Mouse (Mus musculus) kidney, embryonic 15.5 days (tissue): ENCODE measurements around the gene Vmn2r94. TPM values are rescaled to one million over a fixed set of nuclear protein-coding genes. Genes with fewer than 3 reads are reported as not detected.

Experiments
- ATAC-seq: fragments of 200-750 bp; cut with Nextera tagmentation; replicated peaks from 2 replicates; pipeline ENCODE4 v1.8.0; 2017; ENCODE audit warnings: moderate TSS enrichment; ENCODE audit not compliant: low FRiP score
- H3K27ac ChIP-seq: fragments of 300-500 bp; sonication (generic); 2 replicates; pipeline ENCODE4 v1.5.1; 2015; ENCODE audit warnings: mild to moderate bottlenecking, inconsistent platforms
- H3K27me3 ChIP-seq: fragments of 300-500 bp; sonication (generic); 2 replicates; pipeline ENCODE4 v1.6.1; 2015; ENCODE audit warnings: inconsistent platforms
- H3K36me3 ChIP-seq: fragments of 300-500 bp; sonication (generic); 2 replicates; pipeline ENCODE4 v1.6.1; 2015; ENCODE audit warnings: inconsistent platforms
- H3K4me1 ChIP-seq: fragments of 300-500 bp; sonication (generic); 2 replicates; pipeline ENCODE4 v1.6.1; 2015; ENCODE audit warnings: inconsistent platforms
- H3K4me2 ChIP-seq: fragments of 300-500 bp; sonication (generic); 2 replicates; pipeline ENCODE4 v1.6.1; 2015; ENCODE audit warnings: moderate library complexity, mild to moderate bottlenecking, inconsistent platforms
- H3K4me3 ChIP-seq: fragments of 300-500 bp; sonication (generic); replicated peaks from 2 replicates; pipeline ENCODE4 v1.5.1; 2015; ENCODE audit warnings: mild to moderate bottlenecking, inconsistent platforms
- H3K9ac ChIP-seq: fragments of 300-500 bp; sonication (generic); 2 replicates; pipeline ENCODE4 v1.6.1; 2015; ENCODE audit warnings: mild to moderate bottlenecking, inconsistent platforms
- H3K9me3 ChIP-seq: fragments of 300-500 bp; sonication (generic); replicated peaks from 2 replicates; pipeline ENCODE4 v1.6.1; 2016; ENCODE audit warnings: inconsistent platforms
- WGBS: fragments of 180-500 bp; shearing (Covaris S2); methylation state at CpG from one replicate; pipeline ENCODE4 v1.1.7; 2015; ENCODE audit warnings: mixed read lengths; 5-methylcytosine and 5-hydroxymethylcytosine counted together
- polyA plus RNA-seq: library from polyadenylated mRNA; unstranded; fragments of >200 nt; fragmentation: Nextera tagmentation; extraction: Ambion mirVana; gene quantifications from 2 replicates; pipeline ENCODE4 v1.2.1, GENCODE M21; 2015

Vmn2r94 gene
- polyA plus RNA-seq: not detected in 2 replicates

DNA sequence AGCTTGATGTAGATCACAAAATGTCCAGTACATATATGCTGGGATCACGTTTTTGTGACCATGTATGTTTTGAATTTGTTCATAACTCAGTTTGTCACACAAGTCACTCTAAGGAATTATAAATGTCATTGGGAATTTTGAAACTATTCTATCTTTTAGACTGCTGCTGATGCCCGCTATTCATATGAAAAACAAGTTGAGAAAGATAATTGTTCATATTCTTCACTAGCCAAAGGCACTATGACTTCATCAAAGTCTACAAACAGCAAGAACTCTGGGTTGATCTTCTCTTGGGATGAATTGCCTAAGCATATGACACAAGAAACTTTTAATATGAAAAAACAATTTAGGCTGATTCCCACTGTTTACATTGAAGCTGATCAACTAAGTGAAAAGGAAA is at the start of gene Vmn2r94:
Gene Vmn2r94 (minus strand): TSS at position 101 of the 400 bp plus-strand sequence.
- Histone ChIP-seq H3K36me3 (no peaks in the 10 kb centered on the region), H3K4me2 (no peak within 1 kb of the TSS), H3K27me3 (no peaks in the 10 kb centered on the region), H3K9me3 (no peaks in the 10 kb centered on the region), H3K9ac (no peak within 1 kb of the TSS), H3K27ac (no peak within 1 kb of the TSS), H3K4me3 (no peak within 1 kb of the TSS), H3K4me1 (no peaks in the 10 kb centered on the region)
- ATAC-seq: no peak
- WGBS: 60% methylated on average over 2 of the region's 2 CpGs

DNA sequence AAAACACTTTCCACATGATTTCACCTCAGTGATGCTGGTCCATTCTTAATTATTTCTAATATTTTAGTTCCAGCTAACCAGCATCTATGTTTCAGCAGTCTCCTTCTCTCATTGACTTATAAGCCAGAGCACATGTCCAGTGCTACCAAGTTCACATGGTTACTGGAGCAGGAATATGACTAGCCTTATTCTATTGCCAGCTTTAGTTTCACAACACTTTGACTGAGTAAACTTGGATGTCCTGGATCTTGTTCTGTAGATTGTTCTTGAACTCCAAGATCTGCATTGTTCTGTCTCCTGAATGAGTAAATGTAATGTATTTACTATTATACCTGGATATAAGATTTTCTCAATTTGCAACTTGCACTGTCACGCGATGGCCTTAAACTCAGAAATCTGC is 45.5 kb upstream of the Vmn2r94 start:
- Histone ChIP-seq H3K4me1 (no peaks in the 10 kb centered on the region), H3K4me3 (no peak overlapping the region), H3K4me2 (no peak overlapping the region), H3K27ac (no peak overlapping the region), H3K36me3 (no peaks in the 10 kb centered on the region), H3K27me3 (no peaks in the 10 kb centered on the region), H3K9me3 (no peaks in the 10 kb centered on the region), H3K9ac (no peak overlapping the region)
- 96% methylated on average over 2 of the region's 2 CpGs for WGBS
- no peak for ATAC-seq

DNA sequence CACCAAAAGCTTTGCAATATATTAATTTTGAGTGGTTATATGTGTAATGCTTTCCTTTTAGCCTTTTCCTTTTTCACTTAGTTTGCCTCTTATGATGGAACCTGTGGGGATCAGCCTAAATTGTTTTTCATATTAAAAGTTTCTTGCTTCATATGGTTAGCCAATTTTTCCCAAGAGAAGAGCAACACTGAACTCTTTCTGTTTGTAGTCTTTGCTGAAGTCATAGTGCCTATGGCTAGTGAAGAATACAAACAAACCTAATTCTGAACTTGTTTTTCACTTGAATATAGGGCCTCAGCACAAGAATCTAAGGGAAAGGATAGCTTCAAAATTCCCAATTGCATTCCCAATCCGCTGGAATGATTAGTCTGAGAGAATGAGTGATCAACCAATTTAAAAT is 20.2 kb upstream of the Vmn2r94 start, which contains the start of gene Vmn2r93:
Gene Vmn2r93 (plus strand): TSS at position 301 of the 400 bp plus-strand sequence.
- Histone ChIP-seq H3K36me3 (no peaks in the 10 kb centered on the region), H3K9me3 (no peaks in the 10 kb centered on the region), H3K4me1 (no peaks in the 10 kb centered on the region), H3K4me3 (no peak within 1 kb of the TSS), H3K9ac (no peak within 1 kb of the TSS), H3K4me2 (no peak within 1 kb of the TSS), H3K27me3 (no peaks in the 10 kb centered on the region), H3K27ac (no peak within 1 kb of the TSS)
- no peak for ATAC-seq
- WGBS: 42% methylated on average over 1 of the region's 1 CpGs

DNA sequence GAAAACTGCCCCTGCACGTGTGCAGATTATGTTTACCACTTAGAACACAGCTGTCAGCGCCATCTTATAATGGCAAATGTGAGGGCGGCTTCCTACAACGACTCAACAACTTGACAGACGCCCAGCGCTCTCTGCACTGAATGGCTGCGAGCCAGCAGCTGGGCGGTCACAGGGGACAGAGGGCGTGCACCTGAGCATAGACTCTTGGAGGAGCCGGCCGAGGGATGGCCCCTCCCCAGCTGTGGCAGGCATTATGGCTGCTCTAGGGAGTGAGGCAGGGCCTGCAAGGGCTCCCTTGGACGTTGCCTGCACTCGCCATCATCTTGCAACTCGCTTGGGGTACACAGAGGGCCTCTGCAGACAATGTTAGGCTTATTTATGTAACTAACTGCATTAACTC is 40.6 kb downstream of the Vmn2r94 start:
- Histone ChIP-seq H3K36me3 (no peaks in the 10 kb centered on the region), H3K9ac (no peak overlapping the region), H3K27me3 (no peaks in the 10 kb centered on the region), H3K27ac (no peak overlapping the region), H3K4me1 (no peaks in the 10 kb centered on the region), H3K4me2 (no peak overlapping the region), H3K4me3 (no peak overlapping the region), H3K9me3 (no peaks in the 10 kb centered on the region)
- ATAC-seq: no peak
- WGBS: 85% methylated on average over 13 of the region's 14 CpGs

DNA sequence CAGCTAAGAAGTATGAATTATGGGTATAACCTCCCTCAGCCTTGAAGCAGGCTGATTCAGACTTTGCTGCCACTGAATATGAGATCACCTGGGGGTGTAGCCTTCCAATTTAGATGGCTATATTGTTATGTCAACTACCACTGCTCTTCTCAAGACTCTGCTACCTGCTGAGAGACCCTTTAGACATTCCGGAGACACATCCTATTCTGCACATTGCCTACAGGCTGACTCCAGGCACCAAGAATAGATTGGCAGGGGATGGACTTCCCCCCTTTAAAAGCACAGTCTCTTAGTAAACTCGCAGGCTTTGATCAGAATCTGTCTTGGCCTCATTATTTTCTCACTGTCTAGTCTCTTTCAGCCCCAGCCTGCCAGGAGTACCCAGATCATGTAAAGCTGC is 45.6 kb downstream of the Vmn2r94 start:
- WGBS: 80% methylated on average over 2 of the region's 2 CpGs
- Histone ChIP-seq H3K9ac (no peak overlapping the region), H3K4me3 (no peak overlapping the region), H3K36me3 (no peaks in the 10 kb centered on the region), H3K4me2 (no peak overlapping the region), H3K27me3 (no peaks in the 10 kb centered on the region), H3K4me1 (no peaks in the 10 kb centered on the region), H3K9me3 (no peaks in the 10 kb centered on the region), H3K27ac (no peak overlapping the region)
- no peak for ATAC-seq

DNA sequence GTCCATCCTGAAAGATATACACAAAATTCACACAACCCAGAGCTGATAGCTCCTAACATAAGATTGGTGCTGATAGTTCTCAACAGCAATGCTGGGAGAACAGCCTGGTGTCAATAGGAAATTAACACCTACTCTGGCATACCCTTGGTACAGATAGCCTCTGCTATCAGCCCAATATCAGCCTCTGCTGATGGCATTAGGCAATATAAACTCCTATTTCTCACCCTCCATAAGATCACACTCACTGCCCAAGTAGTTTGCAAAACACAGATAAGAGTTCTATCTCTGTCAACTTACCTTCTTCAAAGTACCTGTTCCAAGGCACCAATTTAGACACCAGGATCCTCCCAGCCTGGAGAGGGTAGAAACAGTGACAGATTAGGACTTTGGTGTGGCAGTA is 56.3 kb downstream of the Vmn2r94 start:
- Histone ChIP-seq H3K27me3 (no peaks in the 10 kb centered on the region), H3K4me2 (no peak overlapping the region), H3K9me3 (peaks cover 5% of the 10 kb centered on the region; the same call in 1 of the 2 replicates), H3K4me3 (no peak overlapping the region), H3K9ac (no peak overlapping the region), H3K36me3 (no peaks in the 10 kb centered on the region), H3K27ac (no peak overlapping the region), H3K4me1 (no peaks in the 10 kb centered on the region)
- no peak for ATAC-seq

Other genes with a start within 250 kb of the Vmn2r94 start
- 0.03 TPM in 1 of 2 replicates, not detected in the other for gene Vmn2r124, start 228.3 kb downstream of the Vmn2r94 start, polyA plus RNA-seq
- not detected in 2 replicates for gene Vmn2r91, start 192.7 kb downstream of the Vmn2r94 start, polyA plus RNA-seq
- gene Vmn2r92, start 125.9 kb downstream of the Vmn2r94 start, polyA plus RNA-seq: not detected in 2 replicates
- not detected in 2 replicates for gene Vmn2r93, start 20.3 kb upstream of the Vmn2r94 start, polyA plus RNA-seq
- not detected in 2 replicates for gene Vmn2r95, start 146.3 kb upstream of the Vmn2r94 start, polyA plus RNA-seq